Mouse (Mus musculus): ENCODE data around the gene Rnf115. TPM values are rescaled to one million over a fixed set of nuclear protein-coding genes. Genes with fewer than 3 reads are reported as not detected.

Gene Rnf115
- polyA plus RNA-seq (2012; rRNA removed) = 42.7 and 46.4 TPM in 2 replicates

DNA sequence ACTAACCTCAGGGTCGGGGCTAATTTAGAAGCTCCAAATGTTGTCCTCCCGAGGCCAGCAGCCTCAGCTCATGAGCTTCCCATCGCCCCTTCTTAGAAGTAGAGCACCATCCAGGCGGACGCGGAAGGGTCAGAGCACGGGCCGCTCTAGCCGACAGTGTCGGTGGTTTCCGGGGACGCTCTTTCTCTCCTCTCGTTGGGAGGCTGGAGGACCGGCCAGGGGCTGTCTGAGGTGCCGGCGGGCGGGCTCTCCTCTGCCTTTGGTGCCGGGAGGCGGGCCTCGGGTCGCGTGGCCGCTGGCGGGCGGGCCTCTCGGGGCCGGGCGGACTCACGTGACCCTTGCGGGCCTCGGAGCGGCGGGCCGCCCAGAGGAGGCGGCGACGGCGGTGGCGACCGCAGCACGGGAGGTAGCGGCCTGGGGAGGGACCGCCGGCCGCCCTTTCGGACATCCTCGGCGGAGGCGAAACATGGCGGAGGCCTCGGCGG is at the start of gene Rnf115, which contains the start of gene Polr3c:
Gene Rnf115, plus strand, starts transcription at position 322 of the 485 bp plus-strand sequence.
Gene Polr3c, minus strand, starts transcription at position 286 of the 485 bp plus-strand sequence.

DNA sequence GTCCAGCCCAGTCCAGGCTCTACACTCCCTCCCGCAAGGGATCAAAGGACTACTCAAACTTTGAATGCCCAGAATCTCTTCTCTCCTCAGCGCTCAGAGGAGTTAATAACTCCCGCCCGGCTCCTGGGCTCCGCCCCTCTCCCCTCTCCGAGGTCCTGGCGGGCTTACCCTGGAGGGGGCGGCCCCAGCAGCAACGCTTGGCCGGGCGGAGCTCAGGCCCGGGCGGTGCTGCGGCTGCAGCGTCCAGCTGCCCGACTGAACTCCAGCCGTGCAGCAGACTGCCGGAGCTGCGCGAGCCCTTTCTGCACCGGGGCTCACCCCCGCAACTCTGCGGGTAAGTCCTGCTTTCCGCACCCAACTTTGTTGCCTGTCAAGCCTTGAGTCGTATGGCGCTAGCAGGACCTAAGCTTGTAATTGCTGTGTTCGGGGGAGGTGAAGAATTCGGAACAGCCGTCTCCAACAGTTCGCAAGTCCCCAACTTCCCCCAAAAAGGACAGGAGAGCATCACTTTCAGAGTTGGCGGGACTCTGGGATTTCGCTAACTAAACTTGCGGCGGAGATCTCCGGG is 31.2 kb upstream of the Rnf115 start, which contains the start of gene Pias3:
Gene Pias3, plus strand, starts transcription at position 187 of the 568 bp plus-strand sequence.

GRCm38 (mm10) chr3:96707903-96708683 is 19.4 kb upstream of the Rnf115 start, which contains the start of gene Nudt17:
Nudt17 (minus strand) TSS chr3:96708562.

GRCm38 (mm10) chr3:96828984-96829383 is 101.5 kb downstream of the Rnf115 start, which contains the start of the genes Pdzk1 and Cd160:
Pdzk1 (plus strand) TSS chr3:96829284.
Cd160 (minus strand) TSS chr3:96829351.

Other genes starting within 250 kb of the Rnf115 start
- gene Hfe2, start 202.5 kb upstream of the Rnf115 start, polyA plus RNA-seq (2012; rRNA removed) = 0.33 and 4.1 TPM in 2 replicates
- gene Txnip, start 169.7 kb upstream of the Rnf115 start, polyA plus RNA-seq (2012; rRNA removed) = 99.4 and 105 TPM in 2 replicates
- gene Gm16253, start 150.7 kb upstream of the Rnf115 start, polyA plus RNA-seq (2012; rRNA removed) = not detected in 2 replicates
- gene Polr3gl, start 133.5 kb upstream of the Rnf115 start, polyA plus RNA-seq (2012; rRNA removed) = 48.2 and 48.9 TPM in 2 replicates
- gene Ankrd34a, start 131.0 kb upstream of the Rnf115 start, polyA plus RNA-seq (2012; rRNA removed) = 8.9 and 9.6 TPM in 2 replicates
- gene Lix1l, start 126.5 kb upstream of the Rnf115 start, polyA plus RNA-seq (2012; rRNA removed) = 85.4 and 88.5 TPM in 2 replicates
- 73.4 and 80.8 TPM in 2 replicates for gene Rbm8a, start 97.7 kb upstream of the Rnf115 start, polyA plus RNA-seq (2012; rRNA removed)
- 50.4 and 51.8 TPM in 2 replicates for gene Pex11b, start 92.3 kb upstream of the Rnf115 start, polyA plus RNA-seq (2012; rRNA removed)
- gene Gm42957, start 92.2 kb upstream of the Rnf115 start, polyA plus RNA-seq (2012; rRNA removed) = 0.26 and 0.40 TPM in 2 replicates
- 5.5 and 12.6 TPM in 2 replicates for gene Itga10, start 82.1 kb upstream of the Rnf115 start, polyA plus RNA-seq (2012; rRNA removed)
- 1.2 and 2.1 TPM in 2 replicates for gene Ankrd35, start 57.5 kb upstream of the Rnf115 start, polyA plus RNA-seq (2012; rRNA removed)
- gene Pias3, start 31.3 kb upstream of the Rnf115 start, polyA plus RNA-seq (2012; rRNA removed) = 37.4 and 47.6 TPM in 2 replicates
- 8.5 and 10.7 TPM in 2 replicates for gene Nudt17, start 19.1 kb upstream of the Rnf115 start, polyA plus RNA-seq (2012; rRNA removed)
- gene Polr3c, start within 50 bp of the Rnf115 start, polyA plus RNA-seq (2012; rRNA removed) = 45.5 and 49.0 TPM in 2 replicates
- gene Pdzk1, start 101.6 kb downstream of the Rnf115 start, polyA plus RNA-seq (2012; rRNA removed) = 0.05 and 0.09 TPM in 2 replicates
- 0.04 TPM in 1 of 2 replicates, not detected in the other for gene Cd160, start 101.7 kb downstream of the Rnf115 start, polyA plus RNA-seq (2012; rRNA removed)
- gene Gja5, start 177.0 kb downstream of the Rnf115 start, polyA plus RNA-seq (2012; rRNA removed) = 2.0 and 5.1 TPM in 2 replicates
- 14.4 and 15.5 TPM in 2 replicates for gene Gpr89, start 177.7 kb downstream of the Rnf115 start, polyA plus RNA-seq (2012; rRNA removed)
- not detected in 2 replicates for gene Gja8, start 198.4 kb downstream of the Rnf115 start, polyA plus RNA-seq (2012; rRNA removed)